Mouse (Mus musculus) brain, embryonic 14.5 days (tissue): ENCODE measurements at regions not wholly inside any gene's neighbourhood (a gene's known extent, or its start where the extent isn't known, plus 50 kb on each side); places are given as distances from the start of the nearest gene placed in this dataset.

ENCODE experiments used
- CTCF ChIP-seq: fragments of 200-500 bp; IDR thresholded peaks from 2 replicates; pipeline ENCODE4 v1.5.1; 2012; ENCODE audit warnings: inconsistent platforms, mild to moderate bottlenecking, moderate library complexity, borderline replicate concordance; ENCODE audit not compliant: insufficient read depth, insufficient read length; ENCODE audit errors: extremely low read depth
- POLR2A ChIP-seq: fragments of 200-500 bp; IDR thresholded peaks from 2 replicates; pipeline ENCODE4 v1.6.1; 2012; ENCODE audit warnings: mild to moderate bottlenecking, inconsistent platforms, borderline replicate concordance; ENCODE audit not compliant: poor library complexity, insufficient read depth, insufficient read length, severe bottlenecking; ENCODE audit errors: extremely low read depth

- TF ChIP-seq CTCF, result no peak
- no peak for TF ChIP-seq POLR2A
These were observed 67.8 kb upstream of the Cdyl2 start for GRCm38 (mm10) chr8:116800636-116801035.
